Mouse (Mus musculus) stomach, embryonic 15.5 days (tissue): ENCODE results near the gene Adamts18. TPM values are rescaled to one million over a fixed set of nuclear protein-coding genes. Genes with fewer than 3 reads are reported as not detected.

ENCODE experiments used
- ATAC-seq: fragments of 200-750 bp; cut with Nextera tagmentation; 2 replicates; pipeline ENCODE4 v1.8.0; 2017; ENCODE audit warnings: low read depth, moderate number of reproducible peaks, moderate TSS enrichment; ENCODE audit not compliant: insufficient read depth, low FRiP score
- H3K27ac ChIP-seq: fragments of 300-500 bp; sonication (generic); 2 replicates; pipeline ENCODE4 v1.5.1; 2015; ENCODE audit warnings: mild to moderate bottlenecking, inconsistent platforms
- H3K27me3 ChIP-seq: fragments of 300-500 bp; sonication (generic); replicated peaks from 2 replicates; pipeline ENCODE4 v1.6.1; 2015; ENCODE audit warnings: inconsistent platforms
- H3K36me3 ChIP-seq: fragments of 300-500 bp; sonication (generic); 2 replicates; pipeline ENCODE4 v1.6.1; 2015; ENCODE audit warnings: inconsistent platforms
- H3K4me1 ChIP-seq: fragments of 300-500 bp; sonication (generic); 2 replicates; pipeline ENCODE4 v1.6.1; 2015; ENCODE audit warnings: inconsistent platforms
- H3K4me2 ChIP-seq: fragments of 300-500 bp; sonication (generic); 2 replicates; pipeline ENCODE4 v1.6.1; 2015; ENCODE audit warnings: mild to moderate bottlenecking, inconsistent platforms
- H3K4me3 ChIP-seq: fragments of 300-500 bp; sonication (generic); replicated peaks from 2 replicates; pipeline ENCODE4 v1.5.1; 2015; ENCODE audit warnings: inconsistent platforms
- H3K9ac ChIP-seq: fragments of 300-500 bp; sonication (generic); 2 replicates; pipeline ENCODE4 v1.6.1; 2015; ENCODE audit warnings: inconsistent platforms
- H3K9me3 ChIP-seq: fragments of 300-500 bp; sonication (generic); 2 replicates; pipeline ENCODE4 v1.6.1; 2016; ENCODE audit warnings: inconsistent platforms
- whole genome bisulfite sequencing: fragments of 180-500 bp; shearing (Covaris S2); methylation state at CpG from one replicate; pipeline ENCODE4 v1.1.7; 2015; 5-methylcytosine and 5-hydroxymethylcytosine counted together
- polyA plus RNA-seq: library from polyadenylated mRNA; unstranded; fragments of >200 nt; fragmentation: Nextera tagmentation; extraction: Ambion mirVana; gene quantifications from 2 replicates; pipeline ENCODE4 v1.2.1, GENCODE M21; 2015

Gene Adamts18
- polyA plus RNA-seq, 1 experiment from 2014 or later = 0.72 TPM

DNA sequence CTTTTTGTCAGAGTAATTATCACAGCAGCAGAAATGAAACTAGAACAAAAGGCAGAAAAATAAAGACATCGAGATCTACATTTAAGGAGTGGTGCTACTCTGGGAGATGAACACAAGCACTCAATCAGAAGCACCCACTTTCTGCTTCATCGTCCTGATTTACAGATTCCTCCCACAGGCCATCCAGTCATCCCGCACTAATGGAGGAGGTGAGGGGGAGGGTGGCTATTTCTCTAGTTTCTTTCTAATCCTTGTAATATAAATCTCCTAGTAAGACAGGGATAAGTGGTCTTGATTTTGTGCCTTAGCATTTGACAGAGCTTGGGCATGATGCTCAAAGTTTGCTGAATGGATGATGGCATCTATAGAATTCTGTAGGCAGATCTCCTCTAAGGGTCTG is 57.5 kb downstream of the Adamts18 start:
- no peak for ATAC-seq
- WGBS = no CpG with 5 or more reads among the region's 3 CpGs
- no peak overlapping the region for H3K9ac ChIP-seq
- no peaks in the 10 kb centered on the region for H3K9me3 ChIP-seq
- H3K4me2 ChIP-seq = no peak overlapping the region
- no peaks in the 10 kb centered on the region for H3K27me3 ChIP-seq
- no peaks in the 10 kb centered on the region for H3K4me1 ChIP-seq
- no peaks in the 10 kb centered on the region for H3K36me3 ChIP-seq
- no peak overlapping the region for H3K4me3 ChIP-seq
- H3K27ac ChIP-seq = no peak overlapping the region

GRCm38 (mm10) chr8:113783711-113784110 is 64.8 kb downstream of the Adamts18 start:
- H3K4me3 ChIP-seq = no peak overlapping the region
- no peaks in the 10 kb centered on the region for H3K4me1 ChIP-seq
- no peak for ATAC-seq
- no peak overlapping the region for H3K9ac ChIP-seq
- no peak overlapping the region for H3K4me2 ChIP-seq
- no peaks in the 10 kb centered on the region for H3K9me3 ChIP-seq
- H3K27me3 ChIP-seq = no peaks in the 10 kb centered on the region
- no peaks in the 10 kb centered on the region for H3K36me3 ChIP-seq
- no peak overlapping the region for H3K27ac ChIP-seq
- no CpG with 5 or more reads among the region's 3 CpGs for WGBS

DNA sequence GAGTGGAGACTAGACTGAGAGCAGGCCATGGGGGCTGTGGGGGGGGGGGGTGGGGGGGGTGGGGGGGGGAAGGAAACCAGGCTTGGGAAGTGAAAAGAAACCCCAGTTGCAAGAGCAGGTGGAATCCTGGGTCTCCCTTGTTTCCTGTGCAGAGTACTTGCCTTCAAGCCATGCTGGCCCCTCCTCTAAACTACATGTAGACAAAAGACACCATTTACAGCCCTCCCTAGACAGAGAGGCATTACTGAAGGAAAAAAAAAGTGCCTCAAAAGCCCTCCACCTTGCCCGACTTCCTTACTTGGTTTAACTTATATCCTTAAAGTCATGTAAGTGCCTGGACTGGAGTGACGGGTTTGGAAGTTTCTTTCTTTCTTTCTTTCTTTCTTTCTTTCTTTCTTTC is 67.0 kb downstream of the Adamts18 start:
- no peak overlapping the region for H3K27ac ChIP-seq
- WGBS = 55% methylated on average over 2 of the region's 2 CpGs
- H3K4me3 ChIP-seq = no peak overlapping the region
- H3K4me1 ChIP-seq = no peaks in the 10 kb centered on the region
- H3K4me2 ChIP-seq = no peak overlapping the region
- no peaks in the 10 kb centered on the region for H3K27me3 ChIP-seq
- H3K36me3 ChIP-seq = no peaks in the 10 kb centered on the region
- H3K9me3 ChIP-seq = no peaks in the 10 kb centered on the region
- ATAC-seq = no peak
- H3K9ac ChIP-seq = no peak overlapping the region

- Histone ChIP-seq H3K27ac (no peak overlapping the region), H3K27me3 (no peaks in the 10 kb centered on the region), H3K4me2 (no peak overlapping the region), H3K4me3 (no peak overlapping the region), H3K36me3 (no peaks in the 10 kb centered on the region), H3K9ac (no peak overlapping the region), H3K9me3 (no peaks in the 10 kb centered on the region), H3K4me1 (no peaks in the 10 kb centered on the region)
- WGBS = 78% methylated on average over 6 of the region's 6 CpGs
- no peak for ATAC-seq
Measured at GRCm38 (mm10) chr8:113775361-113775760, 73.2 kb downstream of the Adamts18 start.

GRCm38 (mm10) chr8:113768861-113769410 is 79.6 kb downstream of the Adamts18 start:
- H3K9me3 ChIP-seq = no peaks in the 10 kb centered on the region
- no peak overlapping the region for H3K9ac ChIP-seq
- no peak overlapping the region for H3K4me2 ChIP-seq
- H3K27ac ChIP-seq = no peak overlapping the region
- no peak for ATAC-seq
- no peaks in the 10 kb centered on the region for H3K27me3 ChIP-seq
- H3K4me3 ChIP-seq = no peak overlapping the region
- H3K36me3 ChIP-seq = no peaks in the 10 kb centered on the region
- H3K4me1 ChIP-seq = no peaks in the 10 kb centered on the region
- 59% methylated on average over 8 of the region's 8 CpGs for WGBS

DNA sequence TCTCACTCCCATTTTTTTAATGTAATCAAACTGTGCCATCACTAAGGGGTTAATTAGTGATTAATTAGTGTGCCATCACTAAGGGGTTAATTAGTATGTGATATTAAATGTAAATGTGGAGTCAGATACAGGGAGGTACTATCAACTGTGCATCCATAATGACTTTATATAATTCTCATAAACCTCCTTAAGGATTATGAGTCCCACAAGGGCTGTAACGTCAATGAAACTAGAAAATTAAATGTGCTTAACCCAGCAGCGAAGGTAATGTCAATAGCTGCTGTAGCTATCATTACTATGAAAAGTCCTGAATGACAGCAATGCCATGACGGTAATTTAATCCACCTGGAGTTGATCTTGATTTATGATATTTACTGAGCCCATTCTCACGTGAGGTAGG is 83.4 kb downstream of the Adamts18 start:
- H3K27me3 ChIP-seq = no peaks in the 10 kb centered on the region
- no peaks in the 10 kb centered on the region for H3K9me3 ChIP-seq
- WGBS = 70% methylated on average over 4 of the region's 4 CpGs

GRCm38 (mm10) chr8:113763592-113764355 is 84.8 kb downstream of the Adamts18 start:
- Histone ChIP-seq H3K4me2 (no peak overlapping the region), H3K27me3 (no peaks in the 10 kb centered on the region), H3K36me3 (no peaks in the 10 kb centered on the region), H3K4me3 (no peak overlapping the region), H3K9me3 (no peaks in the 10 kb centered on the region), H3K4me1 (0 out of 2 replicates have a peak, but pooled peaks cover 4% of the 10 kb centered on the region), H3K9ac (no peak overlapping the region), H3K27ac (no peak overlapping the region)
- ATAC-seq = no peak
- 43% methylated on average over 10 of the region's 10 CpGs for WGBS

More for the DNA sequence above, 83.4 kb downstream of the Adamts18 start:
- H3K9ac ChIP-seq = no peak overlapping the region
- H3K4me2 ChIP-seq = no peak overlapping the region
- H3K27ac ChIP-seq = no peak overlapping the region
- H3K4me1 ChIP-seq = 0 out of 2 replicates have a peak, but pooled peaks cover 4% of the 10 kb centered on the region
- H3K4me3 ChIP-seq = no peak overlapping the region
- no peaks in the 10 kb centered on the region for H3K36me3 ChIP-seq
- ATAC-seq = no peak

- Histone ChIP-seq H3K36me3 (no peaks in the 10 kb centered on the region), H3K4me2 (no peak overlapping the region), H3K9me3 (no peaks in the 10 kb centered on the region), H3K4me3 (no peak overlapping the region), H3K9ac (no peak overlapping the region), H3K27me3 (no peaks in the 10 kb centered on the region), H3K4me1 (0 out of 2 replicates have a peak, but pooled peaks cover 4% of the 10 kb centered on the region), H3K27ac (no peak overlapping the region)
- no peak for ATAC-seq
- 46% methylated on average over 6 of the region's 6 CpGs for WGBS
Measured at GRCm38 (mm10) chr8:113762101-113762500, 86.4 kb downstream of the Adamts18 start.

GRCm38 (mm10) chr8:113755866-113756265 is 92.7 kb downstream of the Adamts18 start:
- Histone ChIP-seq H3K4me3 (no peak overlapping the region), H3K36me3 (no peaks in the 10 kb centered on the region), H3K9ac (no peak overlapping the region), H3K27me3 (no peaks in the 10 kb centered on the region), H3K4me2 (no peak overlapping the region), H3K9me3 (no peaks in the 10 kb centered on the region), H3K4me1 (no peaks in the 10 kb centered on the region), H3K27ac (no peak overlapping the region)
- ATAC-seq = no peak
- 26% methylated on average over 5 of the region's 5 CpGs for WGBS

GRCm38 (mm10) chr8:113753153-113753552 is 95.4 kb downstream of the Adamts18 start:
- no peak overlapping the region for H3K4me3 ChIP-seq
- H3K4me1 ChIP-seq = no peaks in the 10 kb centered on the region
- H3K36me3 ChIP-seq = no peaks in the 10 kb centered on the region
- no peak overlapping the region for H3K4me2 ChIP-seq
- H3K9me3 ChIP-seq = no peaks in the 10 kb centered on the region
- no peak overlapping the region for H3K9ac ChIP-seq
- H3K27me3 ChIP-seq = no peaks in the 10 kb centered on the region
- 80% methylated on average over 2 of the region's 2 CpGs for WGBS
- H3K27ac ChIP-seq = no peak overlapping the region
- ATAC-seq = no peak

DNA sequence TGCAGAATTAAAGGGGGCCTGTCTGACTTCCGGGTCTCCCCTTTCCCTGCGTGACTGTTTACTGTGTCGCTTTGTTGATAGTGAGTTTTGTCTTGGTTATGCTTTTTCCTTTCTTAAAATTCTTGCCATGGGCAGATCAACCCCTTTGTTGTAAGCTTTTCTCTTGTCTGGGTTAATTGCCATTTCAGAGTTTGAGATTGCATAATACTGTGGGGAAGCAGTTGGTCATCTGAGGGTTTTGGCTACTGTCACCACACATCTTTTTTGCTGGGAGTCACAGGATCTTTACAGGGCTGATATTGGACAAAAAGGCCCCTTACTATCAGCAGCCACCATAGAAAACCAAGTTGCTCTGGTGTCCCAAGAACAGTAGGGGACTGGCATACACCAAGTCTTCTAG is 96.2 kb downstream of the Adamts18 start:
- Histone ChIP-seq H3K4me1 (no peaks in the 10 kb centered on the region), H3K27ac (no peak overlapping the region), H3K9ac (no peak overlapping the region), H3K4me3 (no peak overlapping the region), H3K4me2 (no peak overlapping the region), H3K27me3 (no peaks in the 10 kb centered on the region), H3K36me3 (no peaks in the 10 kb centered on the region), H3K9me3 (no peaks in the 10 kb centered on the region)
- ATAC-seq = no peak
- WGBS = 80% methylated on average over 3 of the region's 3 CpGs

DNA sequence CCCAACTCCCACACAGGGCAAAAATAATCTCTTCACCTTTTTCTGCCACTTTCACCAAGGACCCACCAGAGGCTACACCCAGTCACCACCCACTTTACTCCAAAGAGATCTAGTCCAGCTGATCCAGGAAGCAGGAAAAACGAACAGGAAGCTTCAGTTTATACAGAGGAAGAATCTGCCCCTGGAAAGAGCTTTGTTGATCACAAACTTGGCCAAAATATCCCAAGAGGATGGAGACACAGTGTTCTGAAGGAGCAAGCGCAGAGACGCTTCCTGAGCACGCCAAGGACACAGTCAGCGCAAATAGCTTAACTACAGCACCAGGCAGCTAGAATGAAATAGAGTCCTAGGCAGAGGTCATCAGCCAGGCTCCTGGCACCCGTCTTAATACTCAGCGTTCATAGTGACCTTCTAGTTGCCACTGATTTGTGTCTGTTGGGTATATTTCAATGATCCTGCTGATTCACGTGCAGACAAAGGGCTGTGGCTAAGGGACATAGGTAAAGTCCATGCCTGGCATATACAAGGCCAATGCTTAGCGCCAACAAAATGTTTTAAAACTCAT is 113.0 kb downstream of the Adamts18 start:
- Histone ChIP-seq H3K4me1 (no peaks in the 10 kb centered on the region), H3K4me2 (no peak overlapping the region), H3K4me3 (no peak overlapping the region), H3K27me3 (no peaks in the 10 kb centered on the region), H3K9me3 (no peaks in the 10 kb centered on the region), H3K9ac (no peak overlapping the region), H3K27ac (no peak overlapping the region), H3K36me3 (no peaks in the 10 kb centered on the region)
- no peak for ATAC-seq
- WGBS = 74% methylated on average over 9 of the region's 9 CpGs
